Mouse (Mus musculus) liver, embryonic 14.5 days (tissue): ENCODE data around the gene Bahd1. TPM values are rescaled to one million over a fixed set of nuclear protein-coding genes. Genes with fewer than 3 reads are reported as not detected.

Experiments
- ATAC-seq: fragments of 200-750 bp; cut with Nextera tagmentation; 2 replicates; pipeline ENCODE4 v1.8.0; 2017; ENCODE audit warnings: moderate number of reproducible peaks, mild to moderate bottlenecking, moderate library complexity; ENCODE audit not compliant: insufficient read depth
- DNase-seq, 3 experiments: peaks; one replicate each; pipeline ENCODE4 v3.0.0-alpha.2; 2012 to 2013; ENCODE audit warnings: low read depth in 3 of 3, low spot score in 3 of 3
- H3K27ac ChIP-seq: fragments of 300-500 bp; sonication (generic); 2 replicates; pipeline ENCODE4 v1.5.1; 2014; ENCODE audit warnings: moderate library complexity, mild to moderate bottlenecking, control low read depth, inconsistent platforms
- H3K27me3 ChIP-seq: fragments of 300-500 bp; sonication (generic); 2 replicates; pipeline ENCODE4 v1.6.1; 2014; ENCODE audit warnings: mild to moderate bottlenecking, low read length, moderate library complexity; ENCODE audit not compliant: control insufficient read depth, insufficient read depth
- H3K36me3 ChIP-seq: fragments of 300-500 bp; sonication (generic); replicated peaks from 2 replicates; pipeline ENCODE4 v1.6.1; 2014; ENCODE audit warnings: low read depth; ENCODE audit not compliant: control insufficient read depth, insufficient read depth
- H3K4me1 ChIP-seq, 2 experiments: fragments of 200-500 bp in 1 of 2; fragments of 300-500 bp in 1 of 2; sonication (generic) in 1 of 2; replicated peaks; 2 replicates each; pipeline ENCODE4 v1.6.1; 2012 to 2014; ENCODE audit warnings: antibody characterized with exemption in 1 of 2, inconsistent platforms in 1 of 2, low read length in 1 of 2; ENCODE audit not compliant: control insufficient read depth in 2 of 2, insufficient read depth in 2 of 2
- H3K4me2 ChIP-seq: fragments of 300-500 bp; sonication (generic); 2 replicates; pipeline ENCODE4 v1.6.1; 2014; ENCODE audit warnings: low read depth, mild to moderate bottlenecking, control low read depth, moderate library complexity
- H3K4me3 ChIP-seq, 2 experiments: fragments of 200-500 bp in 1 of 2; fragments of 300-500 bp in 1 of 2; sonication (generic) in 1 of 2; 2 replicates each; pipeline ENCODE4 v1.5.1; 2012 to 2014; ENCODE audit warnings: low read depth in 2 of 2, low read length in 2 of 2, mild to moderate bottlenecking in 2 of 2, control low read depth in 1 of 2, inconsistent platforms in 1 of 2, moderate library complexity in 1 of 2; ENCODE audit not compliant: insufficient read depth in 1 of 2
- H3K9ac ChIP-seq: fragments of 300-500 bp; sonication (generic); replicated peaks from 2 replicates; pipeline ENCODE4 v1.6.1; 2014; ENCODE audit warnings: mild to moderate bottlenecking, control low read depth, moderate library complexity
- H3K9me3 ChIP-seq: fragments of 300-500 bp; sonication (generic); 2 replicates; pipeline ENCODE4 v1.6.1; 2016; ENCODE audit warnings: low read length, mixed read lengths; ENCODE audit not compliant: control insufficient read depth
- CTCF ChIP-seq: IDR thresholded peaks from 2 replicates; pipeline ENCODE4 v1.5.1; 2016; ENCODE audit warnings: antibody characterized with exemption, low read depth, control low read depth
- EP300 ChIP-seq: IDR thresholded peaks from 2 replicates; pipeline ENCODE4 v1.6.1; 2016; ENCODE audit warnings: antibody characterized with exemption, low read depth
- WGBS: fragments of 180-500 bp; shearing (Covaris S2); extraction: QIAGEN DNeasy Blood & Tissue Kit; methylation state at CpG from one replicate; pipeline ENCODE4 v1.1.7; 2014; ENCODE audit not compliant: insufficient replicate concordance; 5-methylcytosine and 5-hydroxymethylcytosine counted together
- polyA plus RNA-seq, 2 experiments: library from polyadenylated mRNA; depleted of rRNA in 1 of 2; stranded (reverse) in 1 of 2; unstranded in 1 of 2; fragments of >200 nt; fragmentation: Nextera tagmentation in 1 of 2; extraction: Ambion mirVana in 1 of 2; gene quantifications; 2 replicates each; pipeline versions ENCODE4 v1.2.1 to v1.2.3; 2012 to 2014

The Bahd1 gene
- polyA plus RNA-seq, 2 experiments, result 0.83 to 4.9 TPM

- Histone ChIP-seq H3K9me3 (no peaks in the 10 kb centered on the region), H3K9ac (no peak overlapping the region), H3K4me2 (no peak overlapping the region), H3K4me3 (no peak overlapping the region), H3K36me3 (no peaks in the 10 kb centered on the region), H3K27ac (no peak overlapping the region), H3K27me3 (peaks cover 67% of the 10 kb centered on the region), H3K4me1 (peaks cover 4 to 13% of the 10 kb centered on the region in 2 experiments)
- TF ChIP-seq EP300, result no peak
- no peak for TF ChIP-seq CTCF
- ATAC-seq (no peak), DNase-seq (no peak)
- 2% methylated on average over 11 of the region's 11 CpGs for WGBS
These were observed 2.4 kb upstream of the Bahd1 start for GRCm38 (mm10) chr2:118897808-118898207.

GRCm38 (mm10) chr2:118898771-118899170, 1.4 kb upstream of the Bahd1 start:
- no peak overlapping the region for H3K27ac ChIP-seq
- peaks cover 13 to 23% of the 10 kb centered on the region in 2 experiments for H3K4me1 ChIP-seq
- ATAC-seq (no peak), DNase-seq (no peak)
- no peak overlapping the region for H3K9ac ChIP-seq
- no peak overlapping the region for H3K4me3 ChIP-seq
- H3K36me3 ChIP-seq, result no peaks in the 10 kb centered on the region
- TF ChIP-seq CTCF (no peak), EP300 (no peak)
- H3K27me3 ChIP-seq, result peaks cover 69% of the 10 kb centered on the region
- no peaks in the 10 kb centered on the region for H3K9me3 ChIP-seq
- WGBS, result 7% methylated on average over 4 of the region's 4 CpGs
- no peak overlapping the region for H3K4me2 ChIP-seq

- no peak overlapping the region for H3K9ac ChIP-seq
- no peak overlapping the region for H3K4me3 ChIP-seq
- H3K4me1 ChIP-seq, result peaks cover 19 to 28% of the 10 kb centered on the region in 2 experiments
- no peak for DNase-seq
- H3K27ac ChIP-seq, result no peak overlapping the region
- no peak overlapping the region for H3K4me2 ChIP-seq
- H3K36me3 ChIP-seq, result no peaks in the 10 kb centered on the region
- WGBS, result 29% methylated on average over 7 of the region's 7 CpGs
- no peak for ATAC-seq
- TF ChIP-seq CTCF (no peak), EP300 (no peak)
- no peaks in the 10 kb centered on the region for H3K9me3 ChIP-seq
- peaks cover 68% of the 10 kb centered on the region for H3K27me3 ChIP-seq
These were observed 871 bp upstream of the Bahd1 start for GRCm38 (mm10) chr2:118899306-118899705.

GRCm38 (mm10) chr2:118900826-118901140, 606 bp downstream of the Bahd1 start:
- Histone ChIP-seq H3K27ac (no peak overlapping the region), H3K4me1 (peaks cover 19 to 31% of the 10 kb centered on the region in 2 experiments), H3K9ac (no peak overlapping the region), H3K9me3 (no peaks in the 10 kb centered on the region), H3K27me3 (peaks cover 54% of the 10 kb centered on the region), H3K4me3 (peak overlapping the region; percentile 44 to 76), H3K4me2 (peak overlapping the region; percentile 88), H3K36me3 (no peaks in the 10 kb centered on the region)
- ATAC-seq, result no peak
- no peak for DNase-seq
- WGBS, result 0% methylated on average over 11 of the region's 11 CpGs
- TF ChIP-seq CTCF, result no peak
- TF ChIP-seq EP300, result no peak

- H3K36me3 ChIP-seq, result no peaks in the 10 kb centered on the region
- H3K9ac ChIP-seq, result peak overlapping the region; percentile 80
- ATAC-seq, result peak; percentile 89
- peak overlapping the region; percentile 88 for H3K4me2 ChIP-seq
- peak overlapping the region; percentile 70 to 76 for H3K4me3 ChIP-seq
- peaks cover 48% of the 10 kb centered on the region for H3K27me3 ChIP-seq
- no peaks in the 10 kb centered on the region for H3K9me3 ChIP-seq
- peak overlapping the region; percentile 55 for H3K27ac ChIP-seq
- peak; percentile 87 to 89 (median 88) for DNase-seq
- TF ChIP-seq CTCF, result peak; percentile 31; the same call in 1 of the 2 replicates
- no peak for TF ChIP-seq EP300
- under 1% methylated on average over 65 of the region's 120 CpGs for whole genome bisulfite sequencing
- H3K4me1 ChIP-seq, result peaks cover 19 to 31% of the 10 kb centered on the region in 2 experiments
These were observed 1.2 kb downstream of the Bahd1 start for GRCm38 (mm10) chr2:118901175-118902031.
